Mouse (Mus musculus) mature B cell (primary cell): ENCODE data around the gene Slx1b.
"Not testable (repeated sequence)": the region's sequence is repeated elsewhere in the genome, so short reads cannot be mapped to it uniquely, and the experiment has no call there.

Experiments
- in situ Hi-C: fragments of 300-500 bp; cut with MboI; formaldehyde crosslinking; loops from 2 replicates; pipeline ENCODE4 v1.14.3; 2019

Slx1b gene

GRCm38 (mm10) chr7:126702861-126703756 is 7.5 kb upstream of the Slx1b start:
- in situ Hi-C loops = no loop called here

GRCm38 (mm10) chr7:126702358-126702757 is 6.8 kb upstream of the Slx1b start:
- in situ Hi-C loops = no loop called here

GRCm38 (mm10) chr7:126701559-126702357 is 6.2 kb upstream of the Slx1b start:
- in situ Hi-C loops = no loop called here

- in situ Hi-C loops = no loop called here
Measured at GRCm38 (mm10) chr7:126701070-126701469, 5.5 kb upstream of the Slx1b start.

GRCm38 (mm10) chr7:126700063-126701015 is 4.8 kb upstream of the Slx1b start:
- in situ Hi-C loops = no loop called here

- in situ Hi-C loops = loop anchor here (10.0 kb wide), 1 partner anchor 113 kb away; the partner anchor contains the start of genes Apobr and Cln3
Measured at GRCm38 (mm10) chr7:126697838-126698237, 2.3 kb upstream of the Slx1b start.

- in situ Hi-C loops = loop anchor here (10.0 kb wide), 1 partner anchor 112 kb away; the partner anchor contains the start of genes Apobr and Cln3
Measured at GRCm38 (mm10) chr7:126696886-126697285, 1.3 kb upstream of the Slx1b start.

- in situ Hi-C loops = loop anchor here (10.0 kb wide), 1 partner anchor 112 kb away; the partner anchor contains the start of genes Apobr and Cln3
Measured at GRCm38 (mm10) chr7:126696303-126696702, 719 bp upstream of the Slx1b start.

- in situ Hi-C loops = loop anchor here (10.0 kb wide), 1 partner anchor 110 kb away; the partner anchor contains the start of genes Apobr and Cln3
Measured at GRCm38 (mm10) chr7:126695210-126695611, 373 bp downstream of the Slx1b start, which contains the start of gene Bola2. Gene Bola2, plus strand, starts transcription at chr7:126695401.

GRCm38 (mm10) chr7:126694441-126695051 is 1.0 kb downstream of the Slx1b start:
- in situ Hi-C loops = loop anchor here (5.0 to 10.0 kb wide), 2 partner anchors 47 to 110 kb away; partner anchors contain the start of genes Apobr, Cln3 and Sgf29

GRCm38 (mm10) chr7:126693781-126694180 is 1.8 kb downstream of the Slx1b start:
- in situ Hi-C loops = loop anchor here (5.0 to 10.0 kb wide), 2 partner anchors 46 to 109 kb away; partner anchors contain the start of genes Apobr, Cln3 and Sgf29

- in situ Hi-C loops = loop anchor here (5.0 to 10.0 kb wide), 2 partner anchors 46 to 108 kb away; partner anchors contain the start of genes Apobr, Cln3 and Sgf29
Measured at GRCm38 (mm10) chr7:126693256-126693655, 2.3 kb downstream of the Slx1b start.

- in situ Hi-C loops = loop anchor here (5.0 to 10.0 kb wide), 2 partner anchors 45 to 108 kb away; partner anchors contain the start of genes Apobr, Cln3 and Sgf29
Measured at GRCm38 (mm10) chr7:126692426-126692825, 3.2 kb downstream of the Slx1b start.

GRCm38 (mm10) chr7:126691676-126692075 is 3.9 kb downstream of the Slx1b start:
- in situ Hi-C loops = loop anchor here (5.0 to 10.0 kb wide), 2 partner anchors 44 to 107 kb away; partner anchors contain the start of genes Apobr, Cln3 and Sgf29

GRCm38 (mm10) chr7:126690737-126691136 is 4.8 kb downstream of the Slx1b start:
- in situ Hi-C loops = loop anchor here (5.0 to 10.0 kb wide), 2 partner anchors 43 to 106 kb away; partner anchors contain the start of genes Apobr, Cln3 and Sgf29

- in situ Hi-C loops = no loop called here
Measured at GRCm38 (mm10) chr7:126689021-126689420, 6.6 kb downstream of the Slx1b start.

GRCm38 (mm10) chr7:126688156-126688555 is 7.4 kb downstream of the Slx1b start:
- in situ Hi-C loops = not testable (repeated sequence)

GRCm38 (mm10) chr7:126681221-126681620 is 14.4 kb downstream of the Slx1b start:
- in situ Hi-C loops = no loop called here

- in situ Hi-C loops = no loop called here
Measured at GRCm38 (mm10) chr7:126679683-126680082, 15.9 kb downstream of the Slx1b start.
